Mouse (Mus musculus) myocyte (in vitro differentiated cells): Measurements from ENCODE around the gene Cdc73.

Experiments used
- CEBPB ChIP-seq: IDR thresholded peaks from 2 replicates; pipeline ENCODE4 v1.6.1; 2011; ENCODE audit warnings: mild to moderate bottlenecking, moderate library complexity; ENCODE audit not compliant: poor library complexity, insufficient read depth, severe bottlenecking
- POLR2A ChIP-seq: IDR thresholded peaks from one replicate; pipeline ENCODE4 v1.6.1; 2011; ENCODE audit warnings: low read depth, mild to moderate bottlenecking, control low read depth, moderate library complexity; ENCODE audit not compliant: insufficient read length
- SRF ChIP-seq: IDR thresholded peaks from one replicate; pipeline ENCODE4 v1.6.1; 2011; ENCODE audit warnings: low read depth; ENCODE audit not compliant: control insufficient read depth, insufficient read length
- TCF12 ChIP-seq: IDR thresholded peaks from one replicate; pipeline ENCODE4 v1.6.1; 2011; ENCODE audit warnings: mild to moderate bottlenecking, control low read depth; ENCODE audit not compliant: poor library complexity, insufficient read depth, severe bottlenecking
- USF1 ChIP-seq: IDR thresholded peaks from one replicate; pipeline ENCODE4 v1.6.1; 2011; ENCODE audit warnings: low read depth, mild to moderate bottlenecking, control low read depth, moderate library complexity

GRCm38 (mm10) chr1:143646219-143646618, 56.5 kb downstream of the Cdc73 start:
- TF ChIP-seq USF1 (no peak), TCF12 (no peak), POLR2A (no peak), CEBPB (no peak), SRF (no peak)
